Mouse (Mus musculus) lung, postnatal 0 days (tissue): ENCODE measurements around the gene Camta2. TPM values are rescaled to one million over a fixed set of nuclear protein-coding genes. Genes with fewer than 3 reads are reported as not detected.

Experiments used
- ATAC-seq: fragments of 200-750 bp; cut with Nextera tagmentation; 2 replicates; pipeline ENCODE4 v1.8.0; 2017; ENCODE audit warnings: moderate library complexity
- DNase-seq: peaks from one replicate; pipeline ENCODE4 v3.0.0-alpha.2; 2016; ENCODE audit warnings: low spot score
- H3K27ac ChIP-seq: fragments of 300-500 bp; sonication (generic); 2 replicates; pipeline ENCODE4 v1.5.1; 2014; ENCODE audit warnings: antibody characterized with exemption, mild to moderate bottlenecking, low read length, mixed read lengths
- H3K27me3 ChIP-seq: fragments of 300-500 bp; sonication (generic); replicated peaks from 2 replicates; pipeline ENCODE4 v1.6.1; 2014; ENCODE audit warnings: low read length, mixed read lengths; ENCODE audit not compliant: insufficient read depth
- H3K36me3 ChIP-seq: fragments of 300-500 bp; sonication (generic); 2 replicates; pipeline ENCODE4 v1.6.1; 2014; ENCODE audit warnings: low read length, mixed read lengths; ENCODE audit not compliant: insufficient read depth
- H3K4me1 ChIP-seq: fragments of 300-500 bp; sonication (generic); 2 replicates; pipeline ENCODE4 v1.6.1; 2014; ENCODE audit warnings: antibody characterized with exemption, low read depth, low read length, mixed read lengths; ENCODE audit not compliant: insufficient read depth
- H3K4me2 ChIP-seq: fragments of 300-500 bp; sonication (generic); replicated peaks from 2 replicates; pipeline ENCODE4 v1.6.1; 2014; ENCODE audit warnings: low read depth, mild to moderate bottlenecking, low read length, moderate library complexity, mixed read lengths
- H3K4me3 ChIP-seq: fragments of 300-500 bp; sonication (generic); 2 replicates; pipeline ENCODE4 v1.5.1; 2014; ENCODE audit warnings: low read depth, low read length
- H3K9ac ChIP-seq: fragments of 300-500 bp; sonication (generic); replicated peaks from 2 replicates; pipeline ENCODE4 v1.6.1; 2014; ENCODE audit warnings: low read depth, mild to moderate bottlenecking
- H3K9me3 ChIP-seq: fragments of 300-500 bp; sonication (generic); 2 replicates; pipeline ENCODE4 v1.6.1; 2016; ENCODE audit warnings: low read length, mixed read lengths
- CTCF ChIP-seq: IDR thresholded peaks from 2 replicates; pipeline ENCODE4 v1.5.1; 2016; ENCODE audit warnings: antibody characterized with exemption, mild to moderate bottlenecking
- EP300 ChIP-seq: IDR thresholded peaks from 2 replicates; pipeline ENCODE4 v1.6.1; 2016; ENCODE audit warnings: antibody characterized with exemption, mild to moderate bottlenecking, control low read depth
- WGBS: fragments of 180-500 bp; shearing (Covaris S2); extraction: QIAGEN DNeasy Blood & Tissue Kit; methylation state at CpG from one replicate; pipeline ENCODE4 v1.1.7; 2014; 5-methylcytosine and 5-hydroxymethylcytosine counted together
- polyA plus RNA-seq: library from polyadenylated mRNA; unstranded; fragments of >200 nt; fragmentation: Nextera tagmentation; extraction: Ambion mirVana; gene quantifications from 2 replicates; pipeline ENCODE4 v1.2.1, GENCODE M21; 2015

Camta2 gene
- polyA plus RNA-seq, 1 experiment from 2014 or later = 9.9 TPM

DNA sequence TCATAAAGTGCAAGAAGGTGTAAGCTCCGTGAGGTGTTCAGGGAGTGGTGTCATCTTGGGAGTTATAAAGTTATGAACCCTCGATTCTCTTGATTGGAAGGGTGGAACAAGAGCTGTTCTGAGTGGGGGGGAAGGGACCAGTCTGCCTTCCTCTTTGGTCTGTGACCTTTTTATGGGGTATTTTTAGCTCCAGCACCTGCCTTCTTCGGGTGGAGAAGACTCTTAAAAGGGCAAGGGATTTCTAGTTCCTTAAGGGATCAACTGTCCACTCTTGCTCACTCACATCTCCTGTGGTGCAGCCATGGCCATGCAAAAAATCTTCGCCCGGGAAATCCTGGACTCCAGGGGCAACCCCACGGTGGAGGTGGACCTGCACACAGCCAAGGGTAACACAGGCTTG is 30.3 kb downstream of the Camta2 start:
- 46% methylated on average over 6 of the region's 6 CpGs for WGBS
- Histone ChIP-seq H3K4me3 (no peak overlapping the region), H3K4me1 (peaks cover 11% of the 10 kb centered on the region), H3K27ac (no peak overlapping the region), H3K4me2 (no peak overlapping the region), H3K9me3 (no peaks in the 10 kb centered on the region), H3K9ac (no peak overlapping the region), H3K36me3 (no peaks in the 10 kb centered on the region), H3K27me3 (no peaks in the 10 kb centered on the region)
- TF ChIP-seq EP300 (no peak), CTCF (no peak)
- DNase-seq (no peak), ATAC-seq (no peak)

DNA sequence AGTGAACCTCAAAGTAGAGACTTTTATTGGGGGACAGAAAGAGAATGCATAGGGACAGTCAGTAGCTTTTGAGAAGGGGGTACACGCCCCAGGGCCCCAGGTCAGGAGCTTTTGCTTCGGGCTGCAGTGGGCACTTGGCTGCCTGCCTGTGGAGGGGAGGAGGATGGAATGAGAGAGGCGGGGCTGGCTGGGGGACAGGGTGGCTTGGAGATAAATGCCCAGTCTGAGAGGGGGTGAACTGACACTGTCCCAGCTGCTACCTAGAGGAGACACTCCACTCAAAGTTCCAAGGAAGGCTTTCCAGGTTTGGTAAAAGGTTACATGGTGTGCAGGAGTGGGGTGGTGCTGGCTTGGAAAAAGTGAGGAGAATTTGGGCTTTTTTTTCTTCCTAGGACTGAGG is 30.9 kb downstream of the Camta2 start, which contains the start of gene Eno3:
Gene Eno3 (plus strand): TSS at position 239 of the 400 bp plus-strand sequence.
- no peak for TF ChIP-seq EP300

DNA sequence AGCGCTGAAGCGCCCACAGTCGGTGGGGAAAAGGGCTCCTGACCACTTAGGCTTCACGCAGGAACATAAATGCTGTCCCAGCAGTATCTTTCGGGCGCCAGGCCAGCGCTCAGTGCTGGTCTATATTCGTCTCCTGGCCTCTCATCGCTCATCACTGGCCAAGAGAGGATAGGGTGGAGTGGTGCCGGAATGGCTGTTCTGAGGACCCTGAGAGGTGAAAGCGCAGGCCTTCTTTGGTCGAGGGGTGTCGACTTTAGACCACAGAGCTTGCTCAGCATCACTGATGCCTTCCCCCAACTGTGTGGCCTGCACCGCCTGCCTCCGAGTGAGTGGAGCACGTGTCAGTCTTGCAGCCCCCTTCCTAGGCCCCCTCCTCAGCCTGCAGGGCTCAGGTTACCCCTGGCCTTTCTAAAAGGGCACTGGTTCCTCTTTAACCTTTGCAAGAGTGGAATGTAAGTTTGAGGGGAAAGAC is 31.4 kb downstream of the Camta2 start:
- Histone ChIP-seq H3K27me3 (no peaks in the 10 kb centered on the region), H3K27ac (peak overlapping the region; percentile 99), H3K4me3 (peak overlapping the region; percentile 99), H3K4me1 (peaks cover 19% of the 10 kb centered on the region), H3K36me3 (peaks cover 6% of the 10 kb centered on the region; the same call in 1 of the 2 replicates), H3K4me2 (peak overlapping the region; percentile 74), H3K9me3 (no peaks in the 10 kb centered on the region), H3K9ac (peak overlapping the region; percentile 10)
- DNase-seq (peak; percentile 41), ATAC-seq (no peak)
- TF ChIP-seq CTCF (no peak), EP300 (no peak)
- WGBS = 12% methylated on average over 16 of the region's 16 CpGs

More for the DNA sequence above, 30.9 kb downstream of the Camta2 start, which contains the start of gene Eno3:
- Histone ChIP-seq H3K9ac (peak within 1 kb of the TSS; percentile 10), H3K4me1 (peaks cover 17% of the 10 kb centered on the region), H3K4me3 (peak within 1 kb of the TSS; percentile 99), H3K9me3 (no peaks in the 10 kb centered on the region), H3K27me3 (no peaks in the 10 kb centered on the region), H3K27ac (peak within 1 kb of the TSS; percentile 99), H3K36me3 (peaks cover 4% of the 10 kb centered on the region; the same call in 1 of the 2 replicates), H3K4me2 (peak within 1 kb of the TSS; percentile 74)
- DNase-seq (no peak), ATAC-seq (no peak)
- 18% methylated on average over 3 of the region's 3 CpGs for WGBS

DNA sequence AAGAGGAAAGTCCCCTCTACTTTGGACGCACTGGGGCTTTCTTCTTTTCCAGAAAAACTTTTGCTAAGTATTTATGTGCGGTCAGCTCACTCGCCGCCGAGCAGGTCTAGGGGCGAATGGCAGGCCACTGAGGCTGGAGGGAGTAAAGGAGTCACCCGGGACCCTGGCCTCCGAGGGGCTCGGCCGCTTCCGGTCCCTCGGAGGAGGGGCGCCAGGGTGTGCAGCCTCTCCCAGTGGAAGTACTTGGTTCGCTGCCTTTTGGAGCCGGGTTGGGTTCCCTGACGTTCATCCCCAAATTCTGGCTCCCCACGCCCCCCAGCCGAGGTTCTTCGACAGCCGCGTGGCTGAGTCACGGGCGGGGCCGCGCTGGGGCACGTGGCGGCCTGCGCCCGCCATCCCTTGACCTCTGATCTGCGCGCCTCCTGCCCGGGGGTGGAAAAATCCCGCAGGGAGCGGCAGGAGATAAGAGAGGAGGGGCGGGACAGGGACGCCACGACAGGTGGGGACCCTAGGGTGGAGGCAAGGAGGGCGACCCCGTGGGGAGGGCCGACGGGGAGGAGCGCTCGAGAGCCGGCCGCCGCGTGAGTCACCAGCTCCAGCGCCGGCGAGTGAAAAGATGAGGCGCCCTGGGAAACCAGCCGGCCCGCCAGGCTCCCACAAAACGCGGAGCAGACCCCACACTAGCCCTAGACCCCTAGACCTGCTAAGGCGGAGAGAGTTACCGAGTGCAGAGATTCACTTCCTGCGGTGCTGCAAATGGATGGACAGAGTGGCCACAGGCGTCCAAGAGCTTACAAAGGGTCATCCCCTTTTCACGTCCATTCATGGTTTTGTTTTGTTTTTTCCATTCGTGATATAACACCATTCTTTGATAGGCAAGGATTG is 32.1 kb downstream of the Camta2 start:
- Histone ChIP-seq H3K9ac (peak overlapping the region; percentile 10), H3K36me3 (peaks cover 13% of the 10 kb centered on the region), H3K9me3 (no peaks in the 10 kb centered on the region), H3K4me1 (peaks cover 22% of the 10 kb centered on the region), H3K27me3 (no peaks in the 10 kb centered on the region), H3K4me2 (peak overlapping the region; percentile 74), H3K4me3 (peak overlapping the region; percentile 99), H3K27ac (peak overlapping the region; percentile 99)
- DNase-seq (peak; percentile 67), ATAC-seq (peak; percentile 15)
- TF ChIP-seq CTCF = no peak
- peak; percentile 2; the same call in 1 of the 2 replicates for TF ChIP-seq EP300
- WGBS = under 1% methylated on average over 53 of the region's 61 CpGs

DNA sequence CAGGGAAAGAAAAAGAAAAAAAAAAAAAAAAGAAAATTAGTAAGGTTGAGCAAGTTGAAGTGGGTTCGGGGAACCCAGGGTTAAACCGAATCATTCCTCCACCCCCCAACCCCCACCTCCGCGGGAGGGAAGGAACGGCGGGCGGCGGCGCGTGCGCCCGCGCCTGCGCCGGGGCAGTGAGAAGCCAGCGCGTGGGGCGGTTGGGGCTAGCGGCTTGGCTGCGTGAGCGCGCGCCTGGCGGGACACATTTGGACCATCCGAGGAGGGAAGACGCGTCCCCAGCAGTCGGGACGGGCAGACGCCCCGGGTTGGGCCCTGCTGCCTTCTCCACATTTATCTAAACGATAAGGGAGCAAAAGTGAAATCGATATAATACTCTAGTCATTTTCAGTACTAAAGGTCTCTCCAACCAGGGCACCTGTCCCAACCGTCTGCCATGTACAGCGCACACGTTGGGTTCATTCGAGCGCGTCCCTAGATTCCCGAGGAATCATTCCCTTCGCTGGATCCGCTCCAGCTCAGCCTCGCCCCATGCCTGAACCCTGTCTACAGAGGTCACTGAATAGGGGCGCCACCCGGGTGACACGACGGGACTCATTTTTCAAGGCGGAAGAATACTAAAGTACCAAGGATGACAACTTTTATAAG is 32.9 kb downstream of the Camta2 start:
- under 1% methylated on average over 48 of the region's 48 CpGs for WGBS
- H3K27ac ChIP-seq = peak overlapping the region; percentile 99
- ATAC-seq (peak; percentile 71), DNase-seq (peak; percentile 94)
- no peaks in the 10 kb centered on the region for H3K27me3 ChIP-seq
- H3K4me3 ChIP-seq = peak overlapping the region; percentile 99
- TF ChIP-seq EP300 (peak; percentile 22; the same call in 1 of the 2 replicates), CTCF (no peak)
- H3K9me3 ChIP-seq = no peaks in the 10 kb centered on the region
- peaks cover 22% of the 10 kb centered on the region for H3K4me1 ChIP-seq
- peak overlapping the region; percentile 74 for H3K4me2 ChIP-seq
- H3K9ac ChIP-seq = peak overlapping the region; percentile 98; the same call in 1 of the 2 replicates
- peaks cover 18% of the 10 kb centered on the region for H3K36me3 ChIP-seq
